Comparison of ENCODE assay signal across 8 mouse cellular contexts in the genomic region with DNA sequence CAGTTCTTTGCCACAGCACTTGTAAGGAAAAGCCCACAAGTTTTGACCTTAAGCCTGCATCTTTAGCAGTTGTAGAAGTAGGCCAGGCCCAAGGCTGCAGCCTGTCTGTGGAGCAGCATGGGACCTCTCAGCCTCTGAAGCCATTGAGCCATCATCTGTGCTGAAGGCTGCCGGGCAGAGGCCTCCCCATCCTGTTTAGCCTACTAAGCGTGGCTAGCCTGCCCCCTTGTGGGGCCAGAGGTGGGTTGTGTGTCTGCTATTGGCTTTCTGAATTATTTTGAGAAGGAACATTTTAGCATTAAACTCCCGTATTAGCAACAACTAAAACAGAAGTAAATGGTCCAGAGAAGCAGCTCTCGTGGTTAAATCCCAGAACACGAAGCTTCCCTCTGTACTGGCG. TPM values are rescaled to one million over a fixed set of nuclear protein-coding genes. Genes with fewer than 3 reads are reported as not detected.
A peak's percentile ranks its signal among the peaks of the same experiment; 100 is the strongest.
DNase-seq lines count a peak whose midpoint lies in the region; ATAC-seq and TF ChIP-seq lines count a peak whose summit lies in the region.

No protein-coding gene starts in this region.

- H3K9me3 ChIP-seq in intestine, postnatal 0 days (ENCODE audit: control insufficient read depth): no peaks in the 10 kb centered on the region
- peaks cover 4% of the 10 kb centered on the region; the same call in 1 of the 2 replicates for H3K9me3 ChIP-seq in lung, embryonic 16.5 days (ENCODE audit: control insufficient read depth, low read length)

- H3K4me2 ChIP-seq in intestine, postnatal 0 days (replicated peaks; ENCODE audit: low read depth): no peak overlapping the region
- no peak overlapping the region for H3K4me2 ChIP-seq in lung, embryonic 16.5 days (ENCODE audit: low read depth, low read length)

- H3K27me3 ChIP-seq in intestine, postnatal 0 days (replicated peaks; ENCODE audit: control insufficient read depth, insufficient read depth, low read length): no peaks in the 10 kb centered on the region
- no peaks in the 10 kb centered on the region for H3K27me3 ChIP-seq in lung, embryonic 16.5 days (ENCODE audit: control insufficient read depth, insufficient read depth, low read depth, low read length)

- 0 out of 2 replicates have a peak, but pooled peaks have one; percentile 44 for ATAC-seq in erythroid progenitor cell, adult 5-6 weeks (replicated peaks; ENCODE audit: low FRiP score, poor library complexity, severe bottlenecking)
- ATAC-seq in intestine, postnatal 0 days: no peak
- ATAC-seq in lung, embryonic 16.5 days (ENCODE audit: low read depth): 0 out of 2 replicates have a peak, but pooled peaks have one; percentile 27

- peak; percentile 64 for DNase-seq in urinary bladder, postnatal 14 days (ENCODE audit: low spot score)
- DNase-seq in urinary bladder, postnatal 10 days (ENCODE audit: low spot score): no peak
- peak; percentile 77 for DNase-seq in retina, postnatal 1 day
- DNase-seq in frontal cortex, postnatal 25 days (ENCODE audit: low spot score in 2 of 2): no peak

- no peak overlapping the region for H3K27ac ChIP-seq in bone marrow, adult 2 months (ENCODE audit: control insufficient read depth, insufficient read depth, low read depth, low read length, poor library complexity)
- no peak overlapping the region for H3K27ac ChIP-seq in intestine, postnatal 0 days (ENCODE audit: low read depth, low read length)
- no peak overlapping the region for H3K27ac ChIP-seq in lung, embryonic 16.5 days (ENCODE audit: low read length)

- H3K4me3 ChIP-seq in bone marrow, adult 2 months (replicated peaks; ENCODE audit: control insufficient read depth, low read depth, low read length): no peak overlapping the region
- no peak overlapping the region for H3K4me3 ChIP-seq in intestine, postnatal 0 days (ENCODE audit: low read depth, low read length)
- no peak overlapping the region for H3K4me3 ChIP-seq in lung, embryonic 16.5 days (ENCODE audit: low read length)

- no peak overlapping the region for H3K9ac ChIP-seq in intestine, postnatal 0 days (ENCODE audit: low read depth, low read length)
- no peak overlapping the region for H3K9ac ChIP-seq in lung, embryonic 16.5 days (ENCODE audit: low read length)

- peak; percentile 79 for TF ChIP-seq CTCF in bone marrow, adult 2 months (IDR thresholded peaks at IDR 0.05; ENCODE audit: control insufficient read depth, insufficient read depth, low read length)
- TF ChIP-seq CTCF in intestine, postnatal 0 days (IDR thresholded peaks at IDR 0.05; ENCODE audit: low read depth): peak; percentile 75

- no peaks in the 10 kb centered on the region; the same call in 1 of the 2 replicates for H3K36me3 ChIP-seq in intestine, postnatal 0 days (ENCODE audit: control insufficient read depth, insufficient read depth)
- 0 out of 2 replicates have a peak, but pooled peaks cover 3% of the 10 kb centered on the region for H3K36me3 ChIP-seq in lung, embryonic 16.5 days (ENCODE audit: control insufficient read depth, insufficient read depth, low read length)

- WGBS in bone marrow, adult 2 months: 36% methylated on average over 6 of the region's 6 CpGs
- 65% methylated on average over 6 of the region's 6 CpGs for WGBS in intestine, postnatal 0 days
- WGBS in lung, embryonic 16.5 days: 58% methylated on average over 6 of the region's 6 CpGs

- peaks cover 1% of the 10 kb centered on the region; the same call in 1 of the 2 replicates for H3K4me1 ChIP-seq in bone marrow, adult 2 months (ENCODE audit: control insufficient read depth, insufficient read depth, low read length)
- no peaks in the 10 kb centered on the region for H3K4me1 ChIP-seq in intestine, postnatal 0 days (replicated peaks; ENCODE audit: control insufficient read depth, insufficient read depth, low read length)
- H3K4me1 ChIP-seq in lung, embryonic 16.5 days (replicated peaks; ENCODE audit: control insufficient read depth, insufficient read depth, low read length): peaks cover 34% of the 10 kb centered on the region

- no peak for TF ChIP-seq POLR2A in bone marrow, adult 2 months (IDR thresholded peaks at IDR 0.05; ENCODE audit: borderline replicate concordance, control insufficient read depth, low read depth, low read length)

RNA-seq across cellular contexts. Expression of gene Mta1, which starts 4.4 kb away (rescaled TPM):
- polyA plus RNA-seq in bone marrow, adult 2 months (2011; ENCODE audit: insufficient read depth, insufficient read length, low replicate concordance, missing spikeins): 17.9 and 20.9 TPM in 2 replicates
- total RNA-seq in erythroid progenitor cell, adult 5-6 weeks (2015; ENCODE audit: low replicate concordance): 27.2 and 40.4 TPM in 2 replicates
- total RNA-seq in erythroid progenitor cell, adult 5-6 weeks (2017; ENCODE audit: low replicate concordance): 17.6 and 21.6 TPM in 2 replicates
- polyA plus RNA-seq in intestine, postnatal 0 days (2015; fragmentation: Nextera tagmentation; extraction: Ambion mirVana): 4.9 and 5.6 TPM in 2 replicates
- 11.2 and 12.2 TPM in 2 replicates for polyA plus RNA-seq in lung, embryonic 16.5 days (2015; fragmentation: Nextera tagmentation; extraction: Ambion mirVana)

RNA-seq across cellular contexts. Expression of gene Tex22, which starts 28.2 kb away (rescaled TPM):
- 1.3 and 3.0 TPM in 2 replicates for polyA plus RNA-seq in bone marrow, adult 2 months (2011; ENCODE audit: insufficient read depth, insufficient read length, low replicate concordance, missing spikeins)
- not detected in 2 replicates for total RNA-seq in erythroid progenitor cell, adult 5-6 weeks (2015; ENCODE audit: low replicate concordance)
- total RNA-seq in erythroid progenitor cell, adult 5-6 weeks (2017; ENCODE audit: low replicate concordance): not detected in 2 replicates
- not detected in 2 replicates for polyA plus RNA-seq in intestine, postnatal 0 days (2015; fragmentation: Nextera tagmentation; extraction: Ambion mirVana)
- 0.15 TPM in 1 of 2 replicates, not detected in the other for polyA plus RNA-seq in lung, embryonic 16.5 days (2015; fragmentation: Nextera tagmentation; extraction: Ambion mirVana)

RNA-seq across cellular contexts. Expression of gene Crip2, which starts 37.6 kb away (rescaled TPM):
- 23.6 and 24.6 TPM in 2 replicates for polyA plus RNA-seq in bone marrow, adult 2 months (2011; ENCODE audit: insufficient read depth, insufficient read length, low replicate concordance, missing spikeins)
- 22.7 and 54.1 TPM in 2 replicates for total RNA-seq in erythroid progenitor cell, adult 5-6 weeks (2015; ENCODE audit: low replicate concordance)
- total RNA-seq in erythroid progenitor cell, adult 5-6 weeks (2017; ENCODE audit: low replicate concordance): 16.0 and 29.5 TPM in 2 replicates
- 90.4 and 96.8 TPM in 2 replicates for polyA plus RNA-seq in intestine, postnatal 0 days (2015; fragmentation: Nextera tagmentation; extraction: Ambion mirVana)
- 550 and 593 TPM in 2 replicates for polyA plus RNA-seq in lung, embryonic 16.5 days (2015; fragmentation: Nextera tagmentation; extraction: Ambion mirVana)

RNA-seq across cellular contexts. Expression of gene Crip1, which starts 43.7 kb away (rescaled TPM):
- polyA plus RNA-seq in bone marrow, adult 2 months (2011; ENCODE audit: insufficient read depth, insufficient read length, low replicate concordance, missing spikeins): 166 and 201 TPM in 2 replicates
- total RNA-seq in erythroid progenitor cell, adult 5-6 weeks (2015; ENCODE audit: low replicate concordance): 106 and 143 TPM in 2 replicates
- 93.8 and 176 TPM in 2 replicates for total RNA-seq in erythroid progenitor cell, adult 5-6 weeks (2017; ENCODE audit: low replicate concordance)
- 1,918 and 1,992 TPM in 2 replicates for polyA plus RNA-seq in intestine, postnatal 0 days (2015; fragmentation: Nextera tagmentation; extraction: Ambion mirVana)
- polyA plus RNA-seq in lung, embryonic 16.5 days (2015; fragmentation: Nextera tagmentation; extraction: Ambion mirVana): 565 and 642 TPM in 2 replicates

RNA-seq across cellular contexts. Expression of gene Tedc1, which starts 53.8 kb away (rescaled TPM):
- polyA plus RNA-seq in bone marrow, adult 2 months (2011; ENCODE audit: insufficient read depth, insufficient read length, low replicate concordance, missing spikeins): 7.0 and 16.0 TPM in 2 replicates
- 11.3 and 18.7 TPM in 2 replicates for total RNA-seq in erythroid progenitor cell, adult 5-6 weeks (2015; ENCODE audit: low replicate concordance)
- total RNA-seq in erythroid progenitor cell, adult 5-6 weeks (2017; ENCODE audit: low replicate concordance): 18.9 and 38.9 TPM in 2 replicates
- polyA plus RNA-seq in intestine, postnatal 0 days (2015; fragmentation: Nextera tagmentation; extraction: Ambion mirVana): 5.5 and 6.8 TPM in 2 replicates
- 31.4 and 34.5 TPM in 2 replicates for polyA plus RNA-seq in lung, embryonic 16.5 days (2015; fragmentation: Nextera tagmentation; extraction: Ambion mirVana)

Comparison
In these comparisons a context has a peak if more than half of its experiments do, and no peak if none do; other contexts are left out.
1. DNase-seq: peak in urinary bladder, postnatal 14 days (single experiment) and retina, postnatal 1 day (single experiment); none in urinary bladder, postnatal 10 days (single experiment) and frontal cortex, postnatal 25 days (0 of 2).